Mouse (Mus musculus) embryonic fibroblast, embryonic 13.5 days (primary cell): ENCODE measurements around the gene Cyb5r2.

Source experiments
- CTCF ChIP-seq: IDR thresholded peaks from 2 replicates; pipeline ENCODE4 v1.5.1; 2011; ENCODE audit warnings: mild to moderate bottlenecking, control low read depth, low read length, moderate library complexity, borderline replicate concordance; ENCODE audit not compliant: insufficient read depth
- POLR2A ChIP-seq: IDR thresholded peaks from 2 replicates; pipeline ENCODE4 v1.6.1; 2011; ENCODE audit warnings: low read depth, mild to moderate bottlenecking, control low read depth, low read length, moderate library complexity

GRCm38 (mm10) chr7:107770812-107771211 lies 13.0 kb upstream of the Cyb5r2 start:
- TF ChIP-seq CTCF (no peak), POLR2A (no peak)
